ENCODE assay signal across 18 mouse cellular contexts in the genomic region with DNA sequence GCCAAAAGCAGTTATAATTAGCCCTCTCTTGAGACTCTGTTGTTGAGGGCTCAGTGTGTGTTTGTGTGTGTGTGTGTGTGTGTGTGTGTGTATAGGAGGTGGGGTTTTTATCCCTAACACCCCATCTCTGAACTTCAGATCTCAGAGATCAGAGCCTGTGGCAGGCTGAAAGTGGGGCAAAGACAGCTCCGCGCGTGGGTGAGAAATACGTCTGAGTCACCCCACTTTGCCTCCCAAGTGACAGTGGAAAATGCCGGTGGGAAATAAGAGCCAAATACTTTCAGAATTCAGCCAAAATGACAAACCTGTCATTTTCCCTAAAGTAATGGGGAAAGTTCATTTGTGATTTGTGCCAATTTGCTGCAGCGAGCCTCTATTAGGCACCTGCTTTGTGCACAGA.
DNase-seq lines count a peak whose midpoint lies in the region.
"Had no signal": no experiment of that assay in that cellular context is flagged by ENCODE, and none has a peak within 500 bp of the region (broad histone marks: within the 10 kb centered on the region; RNA-seq: fewer than 3 reads in every experiment).

No protein-coding gene starts in this region.

- peak; percentile 15 to 73 for DNase-seq in frontal cortex, adult 2 months (ENCODE audit: extremely low spot score in 1 of 2, low spot score in 1 of 2)
- DNase-seq in frontal cortex, postnatal 10 days (ENCODE audit: low spot score in 2 of 2), result no peak
- DNase-seq in layer of hippocampus, adult 18-20 months (ENCODE audit: low spot score in 2 of 2), result peak; percentile 9 to 34
- DNase-seq in layer of hippocampus, postnatal 10 days (ENCODE audit: low spot score in 2 of 2), result no peak
- DNase-seq in lung, postnatal 10 days, result peak; percentile 2
- no peak for DNase-seq in lung, postnatal 36 days
- DNase-seq in left cerebral cortex, postnatal 36 days (ENCODE audit: low spot score in 2 of 2), result peak; percentile 24
- DNase-seq in ovary, postnatal 14 days (ENCODE audit: low spot score), result no peak
- DNase-seq: adrenal gland, postnatal 14 days; cerebellum, adult 11-12 months; cerebellum, adult 9-11 months; gastrocnemius, postnatal 10 days; heart, postnatal 4 days; kidney, adult 9 months; kidney, postnatal 10 days; layer of hippocampus, postnatal 36 days; lung, postnatal 4 days; thymus, postnatal 4 days had no signal

- intact Hi-C loops in left cerebral cortex, postnatal 36 days (cut with DNase I), result loop anchor here (10.0 kb wide), 1 partner anchor 186 kb away; no protein-coding TSS in a partner anchor

Comparison
In these comparisons a context has a peak if more than half of its experiments do, and no peak if none do; other contexts are left out.
1. DNase-seq: peak in frontal cortex, adult 2 months (2 of 2), layer of hippocampus, adult 18-20 months (2 of 2), lung, postnatal 10 days (single experiment) and left cerebral cortex, postnatal 36 days (2 of 2); none in frontal cortex, postnatal 10 days (0 of 2), layer of hippocampus, postnatal 10 days (0 of 2), lung, postnatal 36 days (single experiment) and ovary, postnatal 14 days (single experiment).